Mouse (Mus musculus): Measurements from ENCODE around the gene Pom121. TPM values are rescaled to one million over a fixed set of nuclear protein-coding genes. Genes with fewer than 3 reads are reported as not detected.

Pom121 gene
- total RNA-seq (2023), result 48.7 TPM

DNA sequence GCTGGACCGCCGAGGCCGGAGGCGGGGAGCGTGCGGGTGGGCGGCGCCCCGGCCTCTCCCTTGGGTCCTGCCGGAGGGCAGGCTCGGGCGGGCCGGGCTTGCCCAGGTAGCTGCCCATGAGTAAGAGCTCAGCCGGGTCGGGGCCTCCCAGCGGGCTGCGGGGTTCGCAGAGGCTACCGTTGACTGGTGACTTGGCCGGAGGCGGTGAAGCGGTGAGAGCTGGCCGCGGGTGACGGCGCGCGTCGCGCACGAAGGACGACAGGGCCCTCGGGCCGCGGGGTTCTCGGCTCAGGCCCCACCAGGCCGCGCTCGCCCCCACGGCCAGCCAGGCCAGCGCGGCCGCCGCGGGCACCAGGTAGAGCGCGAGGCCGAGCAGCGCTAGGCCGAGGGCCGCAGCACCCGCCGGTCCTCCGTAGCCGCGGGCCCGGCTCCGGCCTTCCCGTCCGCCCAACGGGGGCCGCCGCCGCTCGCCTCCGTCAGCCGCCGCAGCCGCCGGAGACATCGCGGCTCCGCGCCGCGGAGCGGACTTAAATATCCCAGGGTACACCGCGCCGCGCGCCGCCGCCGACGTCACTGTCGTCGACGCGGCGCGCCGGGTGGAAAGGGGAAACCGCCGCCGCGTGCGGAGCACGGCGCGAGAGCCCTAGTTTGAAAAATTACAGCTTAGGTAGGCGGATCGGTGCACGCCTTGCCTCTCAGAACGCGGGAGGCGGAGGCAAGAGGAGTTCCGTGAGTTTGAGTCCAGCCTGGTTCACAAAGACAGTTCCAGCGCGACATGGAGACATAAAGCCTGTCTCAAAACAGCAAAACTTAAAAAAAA is at the start of gene Pom121:
TSS of gene Pom121 (minus strand) at position 543 of the 820 bp plus-strand sequence.

DNA sequence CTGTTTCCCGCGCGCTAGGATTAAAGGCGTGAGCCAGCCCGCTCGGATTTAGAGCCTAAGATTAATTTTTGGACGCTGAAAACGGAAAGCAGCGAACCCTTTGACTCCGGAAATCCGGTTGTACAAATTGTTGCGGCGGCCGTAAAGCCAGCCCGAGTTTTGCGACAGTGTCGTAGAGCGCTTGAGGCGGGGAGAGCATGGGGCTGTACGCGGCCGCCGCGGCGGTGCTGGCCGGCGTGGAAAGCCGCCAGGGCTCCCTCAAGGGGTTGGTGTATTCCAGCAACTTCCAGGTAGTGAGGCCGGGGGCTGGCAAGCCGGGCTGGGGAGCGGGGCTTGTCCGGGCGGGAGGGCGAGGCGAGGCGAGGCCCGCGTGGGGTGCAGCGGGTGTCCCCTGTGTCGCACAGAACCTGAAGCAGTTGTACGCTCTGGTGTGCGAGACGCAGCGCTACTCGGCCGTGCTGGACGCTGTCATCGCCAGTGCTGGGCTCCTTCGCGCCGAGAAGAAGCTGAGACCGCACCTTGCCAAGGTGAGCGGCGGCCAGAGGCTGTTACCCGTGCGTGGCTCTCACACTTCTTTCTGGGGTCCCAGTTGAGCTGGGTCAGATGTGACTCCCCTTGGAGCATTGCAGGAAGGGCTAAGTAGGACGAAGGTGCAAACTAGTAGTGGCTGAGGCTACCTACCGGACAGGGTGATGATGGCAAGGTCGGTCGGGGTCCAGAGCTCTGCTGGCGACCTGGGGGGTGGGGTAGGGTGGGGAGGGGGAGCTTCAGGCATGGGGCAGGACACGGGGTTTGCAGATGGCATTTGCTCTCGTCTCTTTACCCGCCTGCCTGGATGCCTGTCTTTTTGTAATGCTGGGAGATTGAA is 24.3 kb downstream of the Pom121 start, which contains the start of gene Nsun5:
TSS of gene Nsun5 (plus strand) at position 167 of the 868 bp plus-strand sequence.

DNA sequence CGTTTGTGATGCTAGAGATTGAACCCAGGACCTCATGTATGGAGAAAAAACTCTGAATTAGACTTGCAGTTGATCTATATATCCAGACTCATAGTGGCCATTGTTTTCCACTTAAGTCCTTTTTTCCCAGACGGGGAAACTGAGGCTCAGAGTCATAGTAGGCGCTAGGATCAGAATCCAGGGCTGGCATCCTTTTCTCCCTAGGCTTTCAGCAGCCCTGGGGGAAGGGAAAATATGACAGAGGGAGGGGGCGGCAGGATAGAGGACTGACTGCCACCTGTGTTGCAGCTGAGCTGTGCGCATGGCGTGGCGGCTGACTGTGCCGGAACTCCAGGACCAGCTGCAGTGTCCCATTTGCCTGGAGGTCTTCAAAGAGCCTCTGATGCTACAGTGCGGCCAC is 41.4 kb downstream of the Pom121 start, which contains the start of gene Trim50:
TSS of gene Trim50 (plus strand) at position 301 of the 400 bp plus-strand sequence.

DNA sequence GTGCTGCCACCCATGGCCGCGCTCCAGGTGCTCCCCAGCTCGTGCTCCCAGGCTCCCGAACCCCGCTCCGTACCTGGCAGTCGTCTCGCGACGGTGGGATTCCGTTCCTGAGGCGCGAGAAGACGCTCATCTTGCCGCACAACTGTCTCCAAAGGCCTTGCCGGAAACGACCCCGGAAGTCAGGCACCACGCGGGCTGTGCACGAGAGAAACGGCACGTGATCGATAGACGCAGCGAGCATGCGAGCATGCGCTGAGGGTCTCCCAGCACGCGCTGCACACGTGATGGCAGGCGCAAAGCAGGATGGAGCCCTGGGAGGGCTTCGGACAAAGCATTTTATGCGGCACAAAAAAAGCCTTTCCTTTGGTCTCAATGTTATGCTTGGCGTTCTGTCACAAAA is 44.5 kb downstream of the Pom121 start, which contains the start of gene Fkbp6:
TSS of gene Fkbp6 (minus strand) at position 183 of the 400 bp plus-strand sequence.

Other genes starting within 250 kb of the Pom121 start
- gene Tbl2, start 244.9 kb downstream of the Pom121 start, total RNA-seq (2023), result 14.1 TPM
- gene Bcl7b, start 226.3 kb downstream of the Pom121 start, total RNA-seq (2023), result 85.6 TPM
- gene Baz1b, start 207.3 kb downstream of the Pom121 start, total RNA-seq (2023), result 101 TPM
- not detected for gene Fzd9, start 143.3 kb downstream of the Pom121 start, total RNA-seq (2023)
- 0.55 TPM for gene Fkbp6, start 44.5 kb downstream of the Pom121 start, total RNA-seq (2023)
- not detected for gene Trim50, start 41.3 kb downstream of the Pom121 start, total RNA-seq (2023)
- 37.6 TPM for gene Nsun5, start 24.6 kb downstream of the Pom121 start, total RNA-seq (2023)
- 4.3 TPM for gene Hip1, start 150.6 kb upstream of the Pom121 start, total RNA-seq (2023)
- gene Ccl26, start 169.0 kb upstream of the Pom121 start, total RNA-seq (2023), result not detected
- gene Ccl24, start 178.5 kb upstream of the Pom121 start, total RNA-seq (2023), result not detected
- 21.1 TPM for gene Rhbdd2, start 238.1 kb upstream of the Pom121 start, total RNA-seq (2023)

Measured in CD8-positive naive resting alpha-beta T cell, adult 57 days (primary cell).